Mouse (Mus musculus) forebrain, embryonic 10.5 days (tissue): ENCODE measurements at regions not wholly inside any gene's neighbourhood (a gene's known extent, or its start where the extent isn't known, plus 50 kb on each side); places are given as distances from the start of the nearest gene placed in this dataset.

Source experiments
- DNase-seq: peaks from one replicate; pipeline ENCODE4 v3.0.0-alpha.2; 2017; ENCODE audit warnings: low spot score; ENCODE audit errors: extremely low spot score
- H3K27ac ChIP-seq: fragments of 300-500 bp; sonication (generic); 2 replicates; pipeline ENCODE4 v1.5.1; 2016; ENCODE audit warnings: mild to moderate bottlenecking
- H3K27me3 ChIP-seq: fragments of 300-500 bp; sonication (generic); 2 replicates; pipeline ENCODE4 v1.6.1; 2016; ENCODE audit warnings: mild to moderate bottlenecking; ENCODE audit not compliant: poor library complexity, severe bottlenecking
- H3K36me3 ChIP-seq: fragments of 300-500 bp; sonication (generic); replicated peaks from 2 replicates; pipeline ENCODE4 v1.6.1; 2016; ENCODE audit warnings: mild to moderate bottlenecking, moderate library complexity
- H3K4me1 ChIP-seq: fragments of 300-500 bp; sonication (generic); 2 replicates; pipeline ENCODE4 v1.6.1; 2016
- H3K4me3 ChIP-seq: fragments of 300-500 bp; sonication (generic); 2 replicates; pipeline ENCODE4 v1.5.1; 2016; ENCODE audit warnings: mild to moderate bottlenecking, moderate library complexity
- H3K9me3 ChIP-seq: fragments of 300-500 bp; sonication (generic); 2 replicates; pipeline ENCODE4 v1.6.1; 2016; ENCODE audit warnings: mild to moderate bottlenecking, moderate library complexity
- WGBS: fragments of 180-500 bp; shearing (Covaris S2); methylation state at CpG from one replicate; pipeline ENCODE4 v1.1.7; 2016; 5-methylcytosine and 5-hydroxymethylcytosine counted together

GRCm38 (mm10) chr6:88984863-88985262 lies 82.8 kb downstream of the Tpra1 start:
- H3K27me3 ChIP-seq, result peaks cover 43% of the 10 kb centered on the region
- H3K9me3 ChIP-seq, result no peaks in the 10 kb centered on the region
- 50% methylated on average over 4 of the region's 4 CpGs for WGBS
- no peak for DNase-seq
- H3K4me3 ChIP-seq, result no peak overlapping the region
- H3K4me1 ChIP-seq, result peaks cover 36% of the 10 kb centered on the region
- H3K36me3 ChIP-seq, result no peaks in the 10 kb centered on the region
- peak overlapping the region; percentile 66 for H3K27ac ChIP-seq

GRCm38 (mm10) chr6:88988551-88988950 lies 86.5 kb downstream of the Tpra1 start:
- DNase-seq, result no peak
- H3K4me1 ChIP-seq, result peaks cover 12% of the 10 kb centered on the region
- H3K27me3 ChIP-seq, result peaks cover 15% of the 10 kb centered on the region
- WGBS, result 94% methylated on average over 10 of the region's 10 CpGs
- H3K27ac ChIP-seq, result no peak overlapping the region
- H3K4me3 ChIP-seq, result no peak overlapping the region
- no peaks in the 10 kb centered on the region for H3K9me3 ChIP-seq
- H3K36me3 ChIP-seq, result no peaks in the 10 kb centered on the region

- no peak overlapping the region for H3K27ac ChIP-seq
- WGBS, result 56% methylated on average over 6 of the region's 6 CpGs
- H3K27me3 ChIP-seq, result peaks cover 13% of the 10 kb centered on the region
- H3K4me1 ChIP-seq, result 0 out of 2 replicates have a peak, but pooled peaks cover 4% of the 10 kb centered on the region
- no peak for DNase-seq
- no peaks in the 10 kb centered on the region for H3K36me3 ChIP-seq
- no peaks in the 10 kb centered on the region for H3K9me3 ChIP-seq
- no peak overlapping the region for H3K4me3 ChIP-seq
These were observed 87.7 kb downstream of the Tpra1 start for GRCm38 (mm10) chr6:88989617-88990299.

GRCm38 (mm10) chr6:88990300-88990685 lies 88.2 kb downstream of the Tpra1 start:
- DNase-seq, result no peak
- 0 out of 2 replicates have a peak, but pooled peaks cover 4% of the 10 kb centered on the region for H3K4me1 ChIP-seq
- H3K27me3 ChIP-seq, result peaks cover 8% of the 10 kb centered on the region
- no peak overlapping the region for H3K4me3 ChIP-seq
- no peaks in the 10 kb centered on the region for H3K36me3 ChIP-seq
- no peak overlapping the region for H3K27ac ChIP-seq
- H3K9me3 ChIP-seq, result no peaks in the 10 kb centered on the region
- WGBS, result 47% methylated on average over 1 of the region's 1 CpGs

- no peaks in the 10 kb centered on the region for H3K9me3 ChIP-seq
- peaks cover 7% of the 10 kb centered on the region for H3K4me1 ChIP-seq
- no peak overlapping the region for H3K27ac ChIP-seq
- no peak for DNase-seq
- WGBS, result 97% methylated on average over 3 of the region's 3 CpGs
- H3K27me3 ChIP-seq, result peaks cover 11% of the 10 kb centered on the region
- H3K4me3 ChIP-seq, result no peak overlapping the region
- no peaks in the 10 kb centered on the region for H3K36me3 ChIP-seq
These were observed 93.0 kb downstream of the Tpra1 start for GRCm38 (mm10) chr6:88995077-88995476.

- DNase-seq, result no peak
- H3K36me3 ChIP-seq, result no peaks in the 10 kb centered on the region
- H3K4me3 ChIP-seq, result no peak overlapping the region
- H3K27me3 ChIP-seq, result peaks cover 30% of the 10 kb centered on the region
- peaks cover 18% of the 10 kb centered on the region for H3K4me1 ChIP-seq
- no peak overlapping the region for H3K27ac ChIP-seq
- 83% methylated on average over 3 of the region's 3 CpGs for WGBS
- H3K9me3 ChIP-seq, result no peaks in the 10 kb centered on the region
These were observed 97.1 kb downstream of the Tpra1 start for GRCm38 (mm10) chr6:88998927-88999722.

GRCm38 (mm10) chr6:89000359-89000758 lies 98.3 kb downstream of the Tpra1 start:
- Histone ChIP-seq H3K27ac (peak overlapping the region; percentile 58; the same call in 1 of the 2 replicates), H3K4me1 (peaks cover 18% of the 10 kb centered on the region), H3K27me3 (peaks cover 41% of the 10 kb centered on the region), H3K36me3 (no peaks in the 10 kb centered on the region), H3K9me3 (no peaks in the 10 kb centered on the region), H3K4me3 (no peak overlapping the region)
- WGBS, result 29% methylated on average over 14 of the region's 14 CpGs
- DNase-seq, result no peak

- no peak for DNase-seq
- no peaks in the 10 kb centered on the region for H3K36me3 ChIP-seq
- peaks cover 45% of the 10 kb centered on the region for H3K4me1 ChIP-seq
- no peak overlapping the region for H3K4me3 ChIP-seq
- no peaks in the 10 kb centered on the region for H3K9me3 ChIP-seq
- H3K27ac ChIP-seq, result no peak overlapping the region
- peaks cover 58% of the 10 kb centered on the region for H3K27me3 ChIP-seq
- WGBS, result 70% methylated on average over 6 of the region's 6 CpGs
These were observed 101.3 kb downstream of the Tpra1 start for GRCm38 (mm10) chr6:89003197-89003923.

- 42% methylated on average over 4 of the region's 4 CpGs for WGBS
- Histone ChIP-seq H3K9me3 (no peaks in the 10 kb centered on the region), H3K27ac (no peak overlapping the region), H3K4me1 (peaks cover 57% of the 10 kb centered on the region), H3K27me3 (peaks cover 65% of the 10 kb centered on the region), H3K36me3 (no peaks in the 10 kb centered on the region), H3K4me3 (no peak overlapping the region)
- no peak for DNase-seq
These were observed 103.0 kb downstream of the Tpra1 start for GRCm38 (mm10) chr6:89005094-89005493.

GRCm38 (mm10) chr6:89006997-89007396 lies 104.9 kb downstream of the Tpra1 start:
- Histone ChIP-seq H3K27me3 (peaks cover 79% of the 10 kb centered on the region), H3K4me1 (peaks cover 71% of the 10 kb centered on the region), H3K36me3 (no peaks in the 10 kb centered on the region), H3K9me3 (no peaks in the 10 kb centered on the region), H3K4me3 (peak overlapping the region; percentile 27), H3K27ac (peak overlapping the region; percentile 76)
- no peak for DNase-seq
- 30% methylated on average over 17 of the region's 17 CpGs for WGBS

- 90% methylated on average over 2 of the region's 2 CpGs for WGBS
- Histone ChIP-seq H3K4me3 (no peak overlapping the region), H3K27me3 (peaks cover 79% of the 10 kb centered on the region), H3K36me3 (no peaks in the 10 kb centered on the region), H3K4me1 (peaks cover 76% of the 10 kb centered on the region), H3K9me3 (no peaks in the 10 kb centered on the region), H3K27ac (peak overlapping the region; percentile 84; the same call in 1 of the 2 replicates)
- no peak for DNase-seq
These were observed 105.5 kb downstream of the Tpra1 start for GRCm38 (mm10) chr6:89007516-89007915.

- Histone ChIP-seq H3K9me3 (no peaks in the 10 kb centered on the region), H3K4me3 (peak overlapping the region; percentile 45), H3K4me1 (peaks cover 85% of the 10 kb centered on the region), H3K27ac (peak overlapping the region; percentile 84), H3K36me3 (no peaks in the 10 kb centered on the region), H3K27me3 (peaks cover 78% of the 10 kb centered on the region)
- under 1% methylated on average over 18 of the region's 18 CpGs for WGBS
- peak; percentile 75 for DNase-seq
These were observed 106.6 kb downstream of the Tpra1 start for GRCm38 (mm10) chr6:89008614-89009171.
